Mouse (Mus musculus): ENCODE data around the gene Tcp11l1. TPM values are rescaled to one million over a fixed set of nuclear protein-coding genes. Genes with fewer than 3 reads are reported as not detected.

Tcp11l1 gene
- total RNA-seq, 2 experiments from 2014 or later, result 44.6 to 48.8 TPM

GRCm38 (mm10) chr2:104717231-104717735, 5.3 kb upstream of the Tcp11l1 start:
- intact Hi-C loops (cut with DNase I), result no loop called here
- no peak for DNase-seq (ENCODE audit: extremely low spot score in 1 of 2, low spot score in 2 of 2)

DNA sequence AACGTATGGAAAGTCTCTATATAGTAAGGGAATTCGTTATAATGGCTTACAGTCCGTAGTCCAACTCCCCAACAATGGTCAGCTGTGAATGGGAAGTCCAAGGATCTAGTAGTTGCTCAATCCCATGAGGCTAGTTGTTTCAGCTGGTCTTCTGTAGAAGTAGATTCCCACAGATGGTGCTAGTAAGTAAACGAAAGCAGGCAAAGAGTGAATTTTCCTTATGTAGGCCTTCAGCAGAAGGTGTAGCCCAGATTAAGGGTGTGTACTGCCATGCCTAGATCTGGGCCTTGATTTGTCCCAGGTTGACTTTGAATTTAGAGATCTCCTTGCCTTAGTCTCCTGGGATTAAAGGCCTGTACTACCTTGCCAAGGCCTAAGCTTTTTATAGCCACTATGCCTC, 4.3 kb upstream of the Tcp11l1 start, which contains the start of gene Pin1rt1:
Gene Pin1rt1 (minus strand): TSS at position 101 of the 400 bp plus-strand sequence.
- DNase-seq (ENCODE audit: extremely low spot score in 1 of 2, low spot score in 2 of 2), result no peak
- intact Hi-C loops (cut with DNase I), result no loop called here

- intact Hi-C loops (cut with DNase I), result no loop called here
- peak in 1 of 2 experiments; percentile 26 for DNase-seq (ENCODE audit: extremely low spot score in 1 of 2, low spot score in 2 of 2)
Measured at GRCm38 (mm10) chr2:104714254-104714691, 2.3 kb upstream of the Tcp11l1 start.

GRCm38 (mm10) chr2:104712486-104712809, 479 bp upstream of the Tcp11l1 start:
- intact Hi-C loops (cut with DNase I), result no loop called here
- no peak for DNase-seq (ENCODE audit: extremely low spot score in 1 of 2, low spot score in 2 of 2)

GRCm38 (mm10) chr2:104710670-104711370, 1.1 kb downstream of the Tcp11l1 start:
- DNase-seq (ENCODE audit: extremely low spot score in 1 of 2, low spot score in 2 of 2), result no peak
- intact Hi-C loops (cut with DNase I), result no loop called here

DNA sequence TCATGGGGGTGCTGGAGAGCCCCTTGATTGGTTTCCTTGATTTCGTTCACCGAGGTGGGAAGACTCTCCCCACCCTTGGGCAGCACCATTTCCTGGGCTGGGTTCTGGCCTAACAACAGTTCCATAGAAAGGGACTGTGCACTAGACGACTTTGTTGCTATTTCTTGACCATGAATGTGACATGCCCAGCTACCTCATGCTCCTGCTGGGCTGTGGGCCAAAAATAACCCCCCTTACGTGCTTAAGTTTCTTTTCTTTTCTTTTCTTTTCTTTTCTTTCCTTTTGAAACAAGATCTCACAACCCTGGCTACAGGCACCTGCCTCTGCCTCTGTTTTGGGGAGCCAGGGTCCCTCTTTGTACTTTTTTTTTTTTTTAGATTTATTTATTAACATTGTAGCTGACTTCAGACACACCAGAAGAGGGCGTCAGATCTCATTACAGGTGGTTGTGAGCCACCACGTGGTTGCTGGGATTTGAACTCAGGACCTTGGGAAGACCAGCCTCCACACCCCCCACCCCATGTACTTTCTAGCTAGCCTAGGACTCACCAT, 2.1 kb downstream of the Tcp11l1 start:
- no peak for DNase-seq (ENCODE audit: extremely low spot score in 1 of 2, low spot score in 2 of 2)
- intact Hi-C loops (cut with DNase I), result no loop called here

DNA sequence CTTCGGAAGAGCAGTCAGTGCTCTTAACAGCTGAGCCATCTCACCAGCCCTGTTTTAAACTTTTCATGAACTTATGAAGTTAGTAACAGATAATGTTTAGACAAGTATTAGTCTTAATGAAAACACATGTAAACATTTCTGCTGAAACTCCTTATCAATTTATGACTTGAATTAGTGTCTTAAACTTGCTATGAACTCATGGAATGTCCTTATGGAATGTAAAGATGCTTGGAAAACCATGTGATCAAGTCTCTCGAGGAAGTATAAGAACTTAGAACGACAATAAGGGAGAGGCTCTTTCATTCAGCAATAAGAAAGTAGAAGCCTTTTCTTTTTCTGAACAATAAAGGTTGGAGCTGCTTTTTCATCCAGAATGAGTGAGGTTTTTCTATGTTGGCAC, 7.6 kb downstream of the Tcp11l1 start:
- intact Hi-C loops (cut with DNase I), result no loop called here
- DNase-seq (ENCODE audit: extremely low spot score in 1 of 2, low spot score in 2 of 2), result no peak

DNA sequence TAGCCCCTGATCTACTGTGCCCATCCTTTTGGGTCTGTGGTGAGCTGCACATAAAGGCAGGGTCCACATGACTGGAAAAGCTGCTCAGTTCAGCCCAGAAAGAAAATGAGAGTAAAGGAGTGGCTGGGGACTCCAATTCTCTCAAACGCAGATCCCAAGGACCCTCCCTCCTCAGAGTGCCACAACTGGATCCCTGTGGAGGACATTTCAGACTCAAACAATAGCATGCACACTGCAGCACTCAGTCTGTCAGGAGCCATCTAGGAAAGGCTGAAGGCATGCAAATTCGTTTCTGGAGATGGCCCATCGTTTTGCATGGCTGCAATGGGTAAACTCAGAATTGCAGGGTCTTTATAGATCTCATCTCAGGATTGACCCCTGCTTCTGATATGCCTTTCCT, 8.8 kb downstream of the Tcp11l1 start:
- no peak for DNase-seq (ENCODE audit: extremely low spot score in 1 of 2, low spot score in 2 of 2)
- intact Hi-C loops (cut with DNase I), result no loop called here

DNA sequence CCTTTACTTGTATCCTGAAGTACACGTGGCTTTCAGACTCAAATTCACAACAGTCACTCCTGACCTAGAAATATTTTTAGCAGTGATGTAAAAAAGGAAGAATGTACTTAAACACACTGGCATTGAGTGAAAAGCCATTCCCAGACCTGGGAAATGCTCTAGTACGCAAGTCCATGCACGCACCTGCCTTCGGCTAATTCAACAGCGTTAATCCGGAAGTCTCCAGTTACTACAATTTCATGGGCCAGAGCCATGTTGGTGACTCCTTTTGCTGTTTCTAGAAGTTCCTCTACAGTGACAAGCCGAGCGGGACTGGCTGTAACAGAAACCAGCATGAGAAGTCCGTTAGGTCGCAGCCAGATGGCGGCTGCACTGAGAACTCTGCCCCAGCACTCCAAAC, 12.3 kb downstream of the Tcp11l1 start:
- intact Hi-C loops (cut with DNase I), result no loop called here
- no peak for DNase-seq (ENCODE audit: extremely low spot score in 1 of 2, low spot score in 2 of 2)

- intact Hi-C loops (cut with DNase I), result no loop called here
- DNase-seq (ENCODE audit: extremely low spot score in 1 of 2, low spot score in 2 of 2), result no peak
Measured at GRCm38 (mm10) chr2:104692551-104692950, 19.4 kb downstream of the Tcp11l1 start.

DNA sequence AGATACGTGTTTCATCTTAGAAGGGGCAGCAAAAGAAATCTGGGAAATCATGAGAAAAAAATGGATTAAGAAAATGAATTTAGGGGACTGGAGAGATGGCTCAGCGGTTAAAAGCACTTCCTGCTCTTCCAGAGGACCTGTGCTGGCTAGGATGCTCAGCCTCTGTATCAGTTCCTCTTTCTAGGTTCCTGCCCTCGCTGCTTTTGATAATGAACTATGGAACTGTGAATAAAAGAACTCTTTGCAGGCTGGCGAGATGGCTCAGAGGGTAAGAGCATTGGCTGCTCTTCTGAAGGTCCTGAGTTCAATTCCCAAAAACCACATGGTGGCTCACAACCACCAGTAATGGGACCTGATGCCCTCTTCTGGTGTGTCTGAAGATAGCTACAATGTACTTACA, 21.2 kb downstream of the Tcp11l1 start:
- DNase-seq (ENCODE audit: extremely low spot score in 1 of 2, low spot score in 2 of 2), result no peak
- intact Hi-C loops (cut with DNase I), result no loop called here

DNA sequence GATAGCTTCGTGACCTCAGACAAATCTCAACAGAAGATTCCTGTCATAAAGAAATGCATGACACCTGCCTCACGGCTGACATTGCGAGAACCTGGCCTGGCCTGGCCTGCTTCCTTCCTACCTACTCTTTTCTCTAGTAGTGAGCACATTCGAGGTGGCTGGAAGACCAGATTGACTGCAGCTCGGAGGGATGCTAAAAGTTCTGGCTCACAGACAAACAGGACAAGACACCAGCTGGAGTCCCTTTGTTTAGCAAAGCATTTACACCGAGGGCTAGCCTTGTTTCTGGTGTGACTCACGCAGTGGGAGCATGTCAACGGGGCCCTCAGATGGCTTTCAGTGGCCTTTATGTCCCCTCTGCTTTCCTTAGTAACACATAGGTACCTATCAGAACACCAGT, 23.2 kb downstream of the Tcp11l1 start:
- DNase-seq (ENCODE audit: extremely low spot score in 1 of 2, low spot score in 2 of 2), result no peak
- intact Hi-C loops (cut with DNase I), result loop anchor here (5.0 kb wide), 2 partner anchors 64 to 544 kb away; no protein-coding TSS in a partner anchor

- intact Hi-C loops (cut with DNase I), result loop anchor here (5.0 kb wide), 2 partner anchors 64 to 544 kb away; no protein-coding TSS in a partner anchor
- DNase-seq (ENCODE audit: extremely low spot score in 1 of 2, low spot score in 2 of 2), result no peak
Measured at GRCm38 (mm10) chr2:104688321-104688720, 23.6 kb downstream of the Tcp11l1 start.

GRCm38 (mm10) chr2:104687261-104687660, 24.7 kb downstream of the Tcp11l1 start:
- intact Hi-C loops (cut with DNase I), result loop anchor here (5.0 kb wide), 2 partner anchors 65 to 545 kb away; no protein-coding TSS in a partner anchor
- DNase-seq (ENCODE audit: extremely low spot score in 1 of 2, low spot score in 2 of 2), result no peak

DNA sequence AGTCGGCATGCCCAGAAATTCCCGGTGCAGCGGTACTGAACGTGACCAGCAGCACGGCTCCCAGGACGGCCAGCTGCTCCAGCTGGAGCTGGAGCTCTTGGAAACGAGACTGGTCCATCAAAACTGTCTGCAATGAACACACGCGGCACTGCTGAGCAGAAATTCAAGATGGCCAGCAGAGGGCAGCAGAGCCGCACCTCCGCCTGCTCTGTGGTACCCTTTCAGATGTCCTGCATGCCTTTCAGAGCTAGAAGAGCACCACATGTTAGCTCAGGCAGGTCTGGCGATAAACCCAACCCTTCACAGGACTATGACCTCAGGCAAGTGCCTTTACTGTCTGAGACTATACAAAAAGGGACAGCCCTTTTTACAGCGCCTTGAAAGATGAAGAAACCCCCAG, 26.6 kb downstream of the Tcp11l1 start:
- intact Hi-C loops (cut with DNase I), result loop anchor here (1.0 to 5.0 kb wide), 3 partner anchors 67 to 547 kb away; no protein-coding TSS in a partner anchor
- peak; percentile 71 to 82 for DNase-seq (ENCODE audit: extremely low spot score in 1 of 2, low spot score in 2 of 2)

DNA sequence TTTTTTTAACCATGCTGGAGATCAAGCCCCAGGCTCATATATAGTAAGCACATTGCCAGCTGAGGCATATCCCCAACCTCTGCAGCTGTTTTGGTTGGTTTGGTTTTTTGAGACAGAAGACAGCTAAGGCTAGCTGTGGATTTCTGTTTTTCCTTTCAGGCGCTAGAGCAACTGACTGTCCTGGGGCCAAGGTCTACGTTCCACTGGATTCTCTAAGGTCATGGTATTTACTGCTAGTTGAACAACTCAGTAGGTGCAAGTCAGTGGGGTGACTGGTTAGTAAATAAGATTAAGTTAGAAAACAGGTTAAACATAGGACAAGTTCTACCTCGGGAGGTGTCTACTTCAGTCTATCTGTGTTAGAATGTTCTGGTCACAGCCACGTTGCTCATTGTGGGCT, 27.2 kb downstream of the Tcp11l1 start:
- no peak for DNase-seq (ENCODE audit: extremely low spot score in 1 of 2, low spot score in 2 of 2)
- intact Hi-C loops (cut with DNase I), result loop anchor here (1.0 to 5.0 kb wide), 3 partner anchors 68 to 548 kb away; no protein-coding TSS in a partner anchor

DNA sequence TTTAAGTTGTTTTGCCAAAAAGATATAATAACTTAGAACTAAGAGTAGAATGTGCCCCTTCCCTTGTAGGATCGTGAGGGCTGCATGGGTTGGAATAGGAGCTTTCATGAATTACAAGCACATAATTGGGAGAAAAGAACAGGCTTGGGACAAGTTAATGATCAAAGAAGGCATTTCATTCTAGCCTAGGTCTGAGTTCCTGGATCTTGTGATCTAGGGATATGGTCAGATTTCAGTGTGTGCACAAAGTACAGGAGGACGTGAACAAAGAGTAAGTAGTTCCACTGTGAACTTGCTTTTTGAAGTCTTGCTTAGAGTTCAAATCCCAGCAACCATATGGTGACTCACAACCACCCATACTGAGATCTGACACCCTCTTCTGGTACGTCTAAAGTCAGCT, 34.6 kb downstream of the Tcp11l1 start:
- intact Hi-C loops (cut with DNase I), result no loop called here
- no peak for DNase-seq (ENCODE audit: extremely low spot score in 1 of 2, low spot score in 2 of 2)

DNA sequence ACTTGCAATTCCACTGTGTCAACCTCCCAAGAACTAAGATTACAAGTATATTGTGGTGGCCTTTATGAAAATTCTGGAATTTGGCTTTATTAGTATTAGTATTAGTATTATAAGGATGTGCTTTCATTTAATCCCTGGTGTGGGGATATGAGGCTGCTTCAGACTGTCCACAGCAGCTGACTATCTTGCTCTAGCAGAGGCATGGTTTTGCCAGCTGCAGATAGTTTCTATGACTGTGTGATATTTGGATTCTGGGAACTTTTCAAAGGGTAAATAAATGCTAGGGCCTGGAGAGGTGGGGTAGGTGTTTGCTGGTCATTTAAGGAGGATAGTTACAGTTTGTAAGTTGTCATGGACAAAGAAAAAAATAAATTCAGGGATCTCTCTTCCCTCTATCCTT, 40.2 kb downstream of the Tcp11l1 start:
- no peak for DNase-seq (ENCODE audit: extremely low spot score in 1 of 2, low spot score in 2 of 2)
- intact Hi-C loops (cut with DNase I), result no loop called here

DNA sequence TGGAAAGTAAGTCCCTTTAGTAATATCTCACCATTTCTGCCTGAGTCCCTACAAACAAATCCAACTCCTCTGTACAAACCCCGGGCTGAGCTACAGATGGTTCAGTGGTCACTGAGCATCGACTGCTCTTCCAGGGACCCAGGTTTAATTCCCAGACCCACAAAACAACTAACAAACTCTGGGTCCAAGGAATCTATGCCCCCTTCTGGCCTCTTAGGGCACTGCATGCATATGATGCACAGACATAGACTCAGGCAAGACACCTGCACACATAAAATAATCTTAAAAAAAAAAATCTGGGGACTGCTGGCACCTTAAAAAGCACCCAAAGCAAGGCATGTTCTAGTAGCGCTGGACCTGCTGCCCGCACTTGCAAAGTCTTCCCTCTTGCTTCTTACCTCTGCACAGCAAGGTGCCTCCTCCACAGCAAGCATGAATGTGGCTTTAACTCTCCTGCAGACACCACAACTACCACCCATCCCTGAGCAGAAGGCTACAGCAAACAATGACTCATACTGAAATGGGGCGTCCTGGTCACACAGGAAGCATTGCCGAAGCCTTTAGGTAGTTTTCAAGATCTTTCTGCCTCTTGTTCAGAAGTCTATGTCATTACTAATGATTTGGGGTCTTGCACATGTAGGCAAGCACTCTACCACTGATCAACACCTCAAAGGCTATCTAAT, 42.7 kb downstream of the Tcp11l1 start:
- no peak for DNase-seq (ENCODE audit: extremely low spot score in 1 of 2, low spot score in 2 of 2)
- intact Hi-C loops (cut with DNase I), result no loop called here
